Mouse (Mus musculus) right cerebral cortex, postnatal 36 days (tissue): Measurements from ENCODE around the gene Gm9040.
A peak's percentile ranks its signal among the peaks of the same experiment; 100 is the strongest.
"Not testable (repeated sequence)": the region's sequence is repeated elsewhere in the genome, so short reads cannot be mapped to it uniquely, and the experiment has no call there.

Source experiments
- DNase-seq, 2 experiments: peaks; one replicate each; pipeline ENCODE4 v3.0.0; 2022; ENCODE audit warnings: low spot score in 2 of 2, mixed read lengths in 1 of 2

The Gm9040 gene

GRCm38 (mm10) chr10:118326869-118327268 lies at the start of gene Gm9040:
Gm9040 (minus strand) TSS chr10:118326969.
- not testable (repeated sequence) for DNase-seq

- DNase-seq = peak; percentile 66 to 69
Observed at GRCm38 (mm10) chr10:118370443-118370842, 43.7 kb upstream of the Gm9040 start.

- no peak for DNase-seq
Observed at GRCm38 (mm10) chr10:118369518-118369917, 42.7 kb upstream of the Gm9040 start.

GRCm38 (mm10) chr10:118354005-118354404 lies 27.2 kb upstream of the Gm9040 start, which contains the start of gene Gm9049:
Gm9049 (minus strand) TSS chr10:118354105.
- DNase-seq = not testable (repeated sequence)

GRCm38 (mm10) chr10:118348579-118348978 lies 21.8 kb upstream of the Gm9040 start, which contains the start of gene Gm9048:
Gm9048 (minus strand) TSS chr10:118348679.
- DNase-seq = not testable (repeated sequence)

- not testable (repeated sequence) for DNase-seq
Observed at GRCm38 (mm10) chr10:118343155-118343554, 16.4 kb upstream of the Gm9040 start, which contains the start of gene Gm9046. Gm9046 (minus strand) TSS chr10:118343255.

- DNase-seq = not testable (repeated sequence)
Observed at GRCm38 (mm10) chr10:118337731-118338130, 11.0 kb upstream of the Gm9040 start, which contains the start of gene Gm9045. Gm9045 (minus strand) TSS chr10:118337831.

GRCm38 (mm10) chr10:118332308-118332707 lies 5.5 kb upstream of the Gm9040 start, which contains the start of gene Gm9044:
Gm9044 (minus strand) TSS chr10:118332408.
- not testable (repeated sequence) for DNase-seq

GRCm38 (mm10) chr10:118319024-118319423 lies 7.7 kb downstream of the Gm9040 start:
- DNase-seq = no peak

GRCm38 (mm10) chr10:118302133-118302532 lies 24.6 kb downstream of the Gm9040 start:
- not testable (repeated sequence) for DNase-seq

GRCm38 (mm10) chr10:118294938-118295337 lies 31.8 kb downstream of the Gm9040 start, which contains the start of gene Iltifb:
Iltifb (minus strand) TSS chr10:118295038.
- DNase-seq = no peak

- DNase-seq = not testable (repeated sequence)
Observed at GRCm38 (mm10) chr10:118283016-118283415, 43.8 kb downstream of the Gm9040 start.

- DNase-seq = not testable (repeated sequence)
Observed at GRCm38 (mm10) chr10:118282565-118282964, 44.2 kb downstream of the Gm9040 start.

- DNase-seq = not testable (repeated sequence)
Observed at GRCm38 (mm10) chr10:118278069-118278468, 48.7 kb downstream of the Gm9040 start.
